Mouse (Mus musculus) midbrain, embryonic 16.5 days (tissue): ENCODE measurements around the gene St6galnac3. TPM values are rescaled to one million over a fixed set of nuclear protein-coding genes. Genes with fewer than 3 reads are reported as not detected.

Source experiments
- ATAC-seq: fragments of 200-750 bp; cut with Nextera tagmentation; 2 replicates; pipeline ENCODE4 v1.8.0; 2017; ENCODE audit warnings: moderate TSS enrichment
- H3K27ac ChIP-seq: fragments of 300-500 bp; sonication (generic); 2 replicates; pipeline ENCODE4 v1.5.1; 2014; ENCODE audit warnings: mild to moderate bottlenecking, low read length, mixed read lengths
- H3K27me3 ChIP-seq: fragments of 300-500 bp; sonication (generic); 2 replicates; pipeline ENCODE4 v1.6.1; 2014; ENCODE audit warnings: low read depth, low read length, mixed read lengths; ENCODE audit not compliant: control insufficient read depth, insufficient read depth
- H3K36me3 ChIP-seq: fragments of 300-500 bp; sonication (generic); 2 replicates; pipeline ENCODE4 v1.6.1; 2014; ENCODE audit warnings: mild to moderate bottlenecking, low read length, moderate library complexity, mixed read lengths; ENCODE audit not compliant: control insufficient read depth, insufficient read depth
- H3K4me1 ChIP-seq: fragments of 300-500 bp; sonication (generic); 2 replicates; pipeline ENCODE4 v1.6.1; 2014; ENCODE audit warnings: mild to moderate bottlenecking, low read length, mixed read lengths; ENCODE audit not compliant: control insufficient read depth, insufficient read depth
- H3K4me2 ChIP-seq: fragments of 300-500 bp; sonication (generic); 2 replicates; pipeline ENCODE4 v1.6.1; 2014; ENCODE audit warnings: mild to moderate bottlenecking, low read length, mixed read lengths
- H3K4me3 ChIP-seq: fragments of 300-500 bp; sonication (generic); 2 replicates; pipeline ENCODE4 v1.5.1; 2014; ENCODE audit warnings: low read depth, mild to moderate bottlenecking, low read length, moderate library complexity, mixed read lengths
- H3K9ac ChIP-seq: fragments of 300-500 bp; sonication (generic); 2 replicates; pipeline ENCODE4 v1.6.1; 2014; ENCODE audit warnings: low read depth, low read length, mixed read lengths
- H3K9me3 ChIP-seq: fragments of 300-500 bp; sonication (generic); replicated peaks from 2 replicates; pipeline ENCODE4 v1.6.1; 2014; ENCODE audit warnings: mild to moderate bottlenecking, low read length, mixed read lengths; ENCODE audit not compliant: control insufficient read depth, poor library complexity, severe bottlenecking
- WGBS: fragments of 180-500 bp; shearing (Covaris S2); extraction: QIAGEN DNeasy Blood & Tissue Kit; methylation state at CpG from one replicate; pipeline ENCODE4 v1.1.7; 2014; 5-methylcytosine and 5-hydroxymethylcytosine counted together
- polyA plus RNA-seq: library from polyadenylated mRNA; unstranded; fragments of >200 nt; fragmentation: Nextera tagmentation; extraction: Ambion mirVana; gene quantifications from 2 replicates; pipeline ENCODE4 v1.2.1, GENCODE M21; 2015

Gene St6galnac3
- polyA plus RNA-seq, 1 experiment from 2014 or later = 19.1 TPM

DNA sequence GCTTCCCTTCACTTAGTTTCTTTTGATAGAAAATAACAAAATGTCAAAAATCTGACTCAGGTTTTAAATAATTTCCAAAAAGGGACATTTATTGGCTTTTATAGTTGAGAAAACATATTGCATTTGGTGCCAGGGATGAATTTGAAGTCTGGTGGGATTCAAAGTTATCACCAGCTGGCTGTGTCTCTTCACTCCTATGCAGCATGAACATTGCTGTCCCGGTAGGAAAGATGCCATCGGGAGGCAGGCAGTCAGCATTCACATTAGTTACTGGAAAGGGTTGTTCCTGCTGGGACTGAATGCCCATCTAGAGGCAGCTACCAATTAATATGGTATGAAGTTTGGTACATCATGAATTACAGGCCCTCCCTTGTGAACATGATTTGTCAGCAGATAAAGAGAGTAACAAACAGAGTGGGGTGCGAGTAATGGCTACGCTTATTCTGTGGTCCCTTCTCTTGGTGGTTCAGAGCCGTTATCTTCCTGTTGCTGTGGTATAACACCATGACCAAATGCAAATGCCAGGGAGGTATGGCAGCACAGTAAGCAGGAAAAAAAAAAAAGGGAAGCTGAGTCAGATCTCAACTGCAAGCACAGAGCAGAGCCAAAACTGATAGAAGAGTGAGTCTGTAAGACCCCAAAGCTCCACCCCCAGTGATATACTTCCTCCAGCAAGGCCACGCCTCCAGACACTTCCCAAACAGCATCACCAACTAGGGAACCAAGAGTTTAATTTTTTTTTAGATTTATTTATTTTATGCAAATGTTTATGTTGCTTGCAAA lies 535.1 kb downstream of the St6galnac3 start:
- no peaks in the 10 kb centered on the region for H3K9me3 ChIP-seq
- no peak overlapping the region for H3K4me2 ChIP-seq
- no peak overlapping the region for H3K27ac ChIP-seq
- no peaks in the 10 kb centered on the region for H3K4me1 ChIP-seq
- WGBS = 88% methylated on average over 6 of the region's 6 CpGs
- no peak overlapping the region for H3K9ac ChIP-seq
- no peaks in the 10 kb centered on the region for H3K27me3 ChIP-seq
- no peak for ATAC-seq
- no peaks in the 10 kb centered on the region for H3K36me3 ChIP-seq
- no peak overlapping the region for H3K4me3 ChIP-seq

DNA sequence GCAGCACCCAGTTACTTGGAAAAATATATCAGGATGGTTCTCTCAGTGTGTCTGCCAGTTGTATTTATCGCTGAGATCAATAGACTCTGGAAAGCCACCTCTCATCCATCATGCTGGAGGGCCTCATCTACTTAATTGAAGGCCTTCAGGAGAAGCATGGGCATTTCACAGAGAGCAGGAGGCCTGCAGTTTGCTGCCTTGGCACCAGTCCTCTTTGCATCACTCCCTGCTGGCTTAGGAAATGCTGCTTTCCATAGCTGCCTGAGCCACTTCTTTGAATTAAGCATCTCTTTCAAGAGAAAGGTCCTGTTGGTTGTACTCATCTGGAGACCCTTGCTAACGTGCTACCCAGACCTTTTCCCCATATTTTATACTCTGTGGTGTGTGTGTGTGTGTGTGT lies 536.8 kb downstream of the St6galnac3 start:
- H3K9ac ChIP-seq = no peak overlapping the region
- 80% methylated on average over 2 of the region's 2 CpGs for WGBS
- H3K4me1 ChIP-seq = no peaks in the 10 kb centered on the region
- H3K4me3 ChIP-seq = no peak overlapping the region
- H3K36me3 ChIP-seq = no peaks in the 10 kb centered on the region
- no peak for ATAC-seq
- no peak overlapping the region for H3K27ac ChIP-seq
- H3K9me3 ChIP-seq = no peaks in the 10 kb centered on the region
- H3K27me3 ChIP-seq = no peaks in the 10 kb centered on the region
- H3K4me2 ChIP-seq = no peak overlapping the region

DNA sequence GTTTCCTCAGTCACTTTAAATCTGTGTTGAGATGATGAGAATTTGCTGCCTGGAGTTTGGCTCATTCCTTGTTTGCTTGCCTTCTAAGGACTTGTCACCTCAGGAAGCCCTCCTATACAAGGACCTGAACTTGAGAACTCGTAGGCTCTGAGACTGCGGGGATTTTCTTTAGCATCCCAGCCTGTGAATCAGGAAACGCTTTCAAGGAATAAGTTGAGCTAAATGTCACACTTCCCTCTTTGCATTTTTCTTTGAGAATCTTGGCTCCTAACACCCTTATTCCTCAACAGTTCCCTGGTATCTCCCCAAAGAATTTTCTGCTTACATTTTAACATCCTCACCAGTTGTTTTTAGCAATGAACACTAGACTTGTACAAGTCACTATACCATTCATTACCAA lies 539.9 kb downstream of the St6galnac3 start:
- ATAC-seq = no peak
- no peaks in the 10 kb centered on the region for H3K27me3 ChIP-seq
- H3K4me3 ChIP-seq = no peak overlapping the region
- H3K9me3 ChIP-seq = no peaks in the 10 kb centered on the region
- no peak overlapping the region for H3K27ac ChIP-seq
- 75% methylated on average over 3 of the region's 3 CpGs for WGBS
- no peaks in the 10 kb centered on the region for H3K36me3 ChIP-seq
- H3K4me2 ChIP-seq = no peak overlapping the region
- no peaks in the 10 kb centered on the region for H3K4me1 ChIP-seq
- H3K9ac ChIP-seq = no peak overlapping the region

DNA sequence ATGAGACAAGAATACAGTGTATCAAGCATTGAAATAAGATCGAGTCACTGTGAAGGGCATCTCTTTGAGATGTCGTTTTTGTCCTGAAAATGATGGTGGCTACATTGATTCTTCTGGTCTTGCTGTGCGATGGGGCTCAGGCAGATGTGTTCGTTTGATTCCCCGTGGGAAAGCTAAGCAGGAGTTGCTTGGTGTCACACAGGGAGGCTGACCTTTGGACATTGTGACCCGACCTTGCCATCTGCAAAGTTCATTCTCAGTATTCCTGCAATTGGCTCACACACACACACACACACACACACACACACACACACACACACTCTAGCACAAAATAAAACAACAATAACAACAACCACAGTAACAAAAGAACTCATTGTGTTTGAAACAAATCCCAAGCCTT lies 543.7 kb downstream of the St6galnac3 start:
- WGBS = 32% methylated on average over 6 of the region's 6 CpGs
- ATAC-seq = no peak
- Histone ChIP-seq H3K4me2 (no peak overlapping the region), H3K9ac (no peak overlapping the region), H3K4me3 (no peak overlapping the region), H3K36me3 (no peaks in the 10 kb centered on the region), H3K9me3 (no peaks in the 10 kb centered on the region), H3K27me3 (no peaks in the 10 kb centered on the region), H3K27ac (no peak overlapping the region), H3K4me1 (0 out of 2 replicates have a peak, but pooled peaks cover 3% of the 10 kb centered on the region)

DNA sequence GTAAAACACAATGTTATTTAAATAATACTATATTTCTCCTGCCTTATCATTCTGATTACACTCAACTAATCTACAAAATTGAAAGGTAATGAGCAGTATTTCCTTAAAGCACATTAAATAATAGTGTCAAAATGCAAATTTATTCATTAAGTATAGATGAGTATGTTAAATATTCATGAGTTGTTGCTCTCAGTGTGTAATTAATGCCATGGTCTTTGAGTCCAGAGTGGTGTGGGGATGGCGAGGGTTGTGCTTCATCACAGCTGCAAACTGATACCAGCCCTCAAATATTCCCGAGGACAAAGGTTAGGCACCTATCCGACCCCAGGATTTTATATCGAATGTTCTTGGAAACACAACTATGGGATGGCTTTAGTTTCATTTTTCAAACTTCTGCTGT lies 548.2 kb downstream of the St6galnac3 start:
- H3K27ac ChIP-seq = no peak overlapping the region
- no peaks in the 10 kb centered on the region for H3K27me3 ChIP-seq
- no peak overlapping the region for H3K4me3 ChIP-seq
- no peaks in the 10 kb centered on the region for H3K36me3 ChIP-seq
- ATAC-seq = no peak
- H3K4me1 ChIP-seq = 0 out of 2 replicates have a peak, but pooled peaks cover 3% of the 10 kb centered on the region
- H3K4me2 ChIP-seq = no peak overlapping the region
- WGBS = 64% methylated on average over 4 of the region's 4 CpGs
- no peaks in the 10 kb centered on the region for H3K9me3 ChIP-seq
- no peak overlapping the region for H3K9ac ChIP-seq

DNA sequence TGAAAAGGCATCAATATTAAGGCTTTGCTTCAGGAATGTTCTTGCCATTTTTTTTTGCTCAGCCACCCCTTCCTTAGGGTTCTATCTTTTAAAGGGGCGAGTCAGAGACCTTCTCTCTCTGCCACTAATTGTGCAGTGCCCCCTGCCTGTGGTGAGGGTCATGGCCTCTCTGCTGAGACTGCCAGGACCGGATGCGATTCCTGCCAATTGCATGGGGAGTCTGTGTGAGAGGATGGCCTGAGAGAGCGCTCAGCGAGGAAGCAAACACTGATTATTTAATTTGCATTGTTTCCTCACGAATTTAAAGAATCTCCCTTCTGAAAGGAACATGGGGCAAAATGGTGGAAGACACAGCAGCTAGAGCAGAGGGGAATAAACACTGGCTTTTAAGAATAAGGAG lies 548.6 kb downstream of the St6galnac3 start:
- H3K4me1 ChIP-seq = 0 out of 2 replicates have a peak, but pooled peaks cover 3% of the 10 kb centered on the region
- H3K9me3 ChIP-seq = no peaks in the 10 kb centered on the region
- H3K4me2 ChIP-seq = no peak overlapping the region
- no peaks in the 10 kb centered on the region for H3K27me3 ChIP-seq
- no peaks in the 10 kb centered on the region for H3K36me3 ChIP-seq
- no peak overlapping the region for H3K4me3 ChIP-seq
- H3K27ac ChIP-seq = no peak overlapping the region; the same call in 1 of the 2 replicates
- WGBS = 35% methylated on average over 6 of the region's 6 CpGs
- H3K9ac ChIP-seq = no peak overlapping the region
- peak; percentile 36; the same call in 1 of the 2 replicates for ATAC-seq

DNA sequence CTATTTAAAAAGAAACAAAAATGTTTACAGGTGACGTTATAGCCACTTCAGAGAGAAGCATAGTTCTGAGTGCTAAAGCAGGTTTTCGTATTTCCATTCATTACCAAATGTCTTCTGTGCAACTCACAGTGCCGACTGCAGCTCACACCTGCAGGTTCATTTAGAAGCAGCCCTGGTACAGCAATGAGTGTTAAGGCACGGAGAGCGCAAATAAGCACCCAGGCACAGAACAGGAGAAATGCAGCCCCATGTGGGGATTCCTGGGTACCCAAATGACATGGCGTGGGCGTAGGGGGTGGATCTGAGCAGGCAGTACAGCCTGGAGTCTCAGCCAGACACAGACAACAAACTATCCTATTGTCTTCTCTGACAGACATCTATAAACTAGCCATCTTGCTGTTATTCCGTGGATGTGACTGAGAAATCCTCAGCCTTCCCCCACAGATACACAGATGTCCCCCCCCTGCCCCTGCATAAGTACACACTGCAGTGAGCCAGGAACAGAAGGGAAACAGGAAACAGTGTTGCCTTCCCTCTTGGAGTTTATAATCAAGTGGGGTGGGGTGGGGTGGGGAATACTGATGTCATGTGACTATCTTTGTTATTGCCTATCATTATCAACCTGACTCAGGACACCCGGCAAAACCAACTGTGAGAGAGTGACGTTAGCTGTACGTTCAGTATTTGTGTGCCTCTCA lies 550.5 kb downstream of the St6galnac3 start:
- 0 out of 2 replicates have a peak, but pooled peaks cover 3% of the 10 kb centered on the region for H3K4me1 ChIP-seq
- H3K4me2 ChIP-seq = no peak overlapping the region
- no peaks in the 10 kb centered on the region for H3K9me3 ChIP-seq
- no peak overlapping the region for H3K4me3 ChIP-seq
- H3K9ac ChIP-seq = no peak overlapping the region
- 87% methylated on average over 11 of the region's 11 CpGs for WGBS
- no peaks in the 10 kb centered on the region for H3K36me3 ChIP-seq
- ATAC-seq = no peak
- no peaks in the 10 kb centered on the region for H3K27me3 ChIP-seq
- no peak overlapping the region for H3K27ac ChIP-seq

DNA sequence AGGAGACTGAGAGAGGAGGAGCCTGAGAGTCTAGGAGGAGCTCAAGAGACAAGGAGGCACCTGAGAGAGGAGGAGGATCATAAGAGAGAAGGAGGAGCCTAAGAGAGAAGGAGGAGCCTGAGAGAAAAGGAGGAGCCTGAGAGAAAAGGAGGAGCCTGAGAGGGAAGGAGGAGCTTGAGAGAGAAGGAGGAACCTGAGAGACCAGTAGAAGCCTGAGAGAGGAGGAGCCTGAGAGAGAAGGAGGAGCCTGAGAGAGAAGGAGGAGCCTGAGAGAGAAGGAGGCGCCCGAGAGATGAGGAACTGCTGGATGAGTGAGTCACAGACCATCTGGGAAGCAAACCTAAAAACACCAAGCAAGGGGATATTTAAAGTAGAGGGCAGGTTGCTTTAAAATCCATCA lies 551.4 kb downstream of the St6galnac3 start:
- H3K9me3 ChIP-seq = no peaks in the 10 kb centered on the region
- no peak overlapping the region for H3K4me3 ChIP-seq
- no peak overlapping the region for H3K9ac ChIP-seq
- no peaks in the 10 kb centered on the region for H3K27me3 ChIP-seq
- H3K4me1 ChIP-seq = 0 out of 2 replicates have a peak, but pooled peaks cover 3% of the 10 kb centered on the region
- WGBS = 95% methylated on average over 2 of the region's 2 CpGs
- no peak overlapping the region for H3K4me2 ChIP-seq
- no peaks in the 10 kb centered on the region for H3K36me3 ChIP-seq
- ATAC-seq = no peak
- no peak overlapping the region for H3K27ac ChIP-seq

DNA sequence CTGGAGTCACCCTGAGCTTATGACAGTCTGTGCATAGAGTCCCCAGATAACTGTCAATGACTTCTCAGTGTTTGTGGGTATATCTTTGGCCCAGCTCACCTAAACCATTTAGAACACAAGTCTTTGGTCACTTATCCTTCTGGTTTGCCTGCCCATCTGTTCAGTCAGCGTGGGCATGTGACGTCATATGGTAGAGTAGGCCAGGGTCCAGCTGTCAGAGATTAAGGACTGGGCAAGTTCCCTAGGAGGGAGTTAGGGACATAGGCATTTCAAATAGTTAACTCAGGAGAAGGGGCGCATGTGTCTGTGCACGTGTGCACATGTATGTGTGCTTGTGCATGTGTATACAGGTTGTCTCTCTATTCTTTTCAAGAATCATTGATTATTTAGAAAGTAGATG lies 554.8 kb downstream of the St6galnac3 start:
- no peak overlapping the region for H3K9ac ChIP-seq
- no peak for ATAC-seq
- no peak overlapping the region for H3K27ac ChIP-seq
- H3K4me2 ChIP-seq = no peak overlapping the region
- no peaks in the 10 kb centered on the region for H3K27me3 ChIP-seq
- no peaks in the 10 kb centered on the region for H3K4me1 ChIP-seq
- no peak overlapping the region for H3K4me3 ChIP-seq
- WGBS = 89% methylated on average over 4 of the region's 4 CpGs
- no peaks in the 10 kb centered on the region for H3K36me3 ChIP-seq
- no peaks in the 10 kb centered on the region for H3K9me3 ChIP-seq
